Mouse (Mus musculus): Measurements from ENCODE around the gene Ttc25.

Ttc25 gene

DNA sequence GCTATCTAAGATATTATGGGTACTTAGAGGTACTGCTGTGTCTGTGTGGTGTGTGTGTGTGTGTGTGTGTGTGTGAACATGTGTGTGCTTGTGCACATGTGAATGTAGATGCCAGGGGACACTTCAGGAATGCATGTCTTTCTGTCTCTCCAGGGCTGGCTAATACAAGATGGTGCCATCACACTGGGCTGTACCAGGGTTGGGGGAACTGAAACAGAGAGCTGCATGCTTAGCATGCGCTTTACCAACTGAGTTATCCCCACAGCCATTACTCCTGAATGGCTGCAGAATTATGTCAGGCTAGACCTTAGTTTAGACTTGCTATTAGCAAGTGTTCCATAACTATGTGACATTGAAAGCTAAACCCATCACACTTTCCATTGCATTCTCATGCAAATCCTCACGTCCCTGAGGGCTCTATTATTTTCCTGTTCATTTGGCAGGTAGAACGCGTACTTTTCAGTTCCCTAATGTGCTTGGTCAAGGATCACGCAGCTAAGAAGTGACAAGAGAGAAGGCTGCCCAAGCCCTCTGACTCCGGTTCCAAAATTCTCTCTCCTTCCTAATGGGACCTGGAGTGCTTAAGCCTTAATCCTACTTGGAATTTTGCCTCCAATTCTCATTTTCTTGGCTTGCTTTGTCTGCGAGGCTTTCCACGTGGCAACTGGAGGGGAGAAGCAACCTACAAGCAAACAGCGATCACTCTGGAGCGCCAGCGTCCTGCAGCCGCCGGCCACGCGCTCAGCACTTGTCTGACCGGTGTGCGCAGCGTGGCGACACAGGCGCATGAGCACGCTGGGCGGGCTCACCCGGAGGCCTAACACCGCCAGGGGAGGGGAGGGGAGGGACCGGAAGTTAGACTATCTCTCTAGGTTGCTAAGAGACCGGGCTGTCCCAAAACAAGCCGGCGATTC, at the start of gene Ttc25:
TSS of gene Ttc25 (plus strand) at position 776 of the 914 bp plus-strand sequence.
- DNase-seq = peak; percentile 89

DNA sequence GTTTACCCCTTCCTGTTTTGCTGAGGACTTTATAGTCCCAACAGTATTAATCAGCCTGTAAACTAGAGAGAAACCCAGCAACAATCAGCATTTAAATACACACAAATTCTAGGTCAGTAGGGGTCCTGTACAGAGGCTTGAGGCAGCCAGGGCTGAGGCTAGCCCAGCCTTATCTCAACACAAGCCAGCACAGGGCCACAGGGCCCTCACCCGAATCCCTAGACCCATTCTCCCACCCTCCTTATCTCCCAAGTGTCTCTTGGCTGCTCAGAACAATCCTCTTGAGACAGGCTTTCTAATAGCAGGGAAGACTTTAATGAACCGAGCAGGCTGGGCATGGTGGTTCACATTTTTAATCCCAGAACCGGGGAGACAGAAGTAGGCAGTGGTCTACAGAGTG, 45.2 kb upstream of the Ttc25 start:
- DNase-seq = no peak

DNA sequence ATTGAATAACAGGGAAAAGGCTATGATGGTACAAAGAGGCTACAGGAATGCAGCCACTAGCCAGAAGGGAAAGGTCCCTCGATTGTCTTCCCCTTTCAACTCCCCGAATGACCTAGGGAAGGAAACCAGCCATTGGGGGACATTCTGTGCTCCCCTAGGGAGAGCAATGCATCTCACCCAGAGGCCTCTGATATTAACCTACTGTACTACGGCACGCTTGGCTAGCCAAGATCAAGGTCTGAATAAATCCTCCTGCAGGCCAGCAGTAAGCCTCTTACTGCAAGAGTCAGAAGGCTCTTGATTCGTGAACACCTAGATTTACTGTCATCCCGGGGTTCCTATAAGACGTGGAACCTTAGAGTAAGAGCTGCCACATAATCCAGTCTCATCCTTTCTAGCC, 44.8 kb upstream of the Ttc25 start:
- peak; percentile 14 for DNase-seq

DNA sequence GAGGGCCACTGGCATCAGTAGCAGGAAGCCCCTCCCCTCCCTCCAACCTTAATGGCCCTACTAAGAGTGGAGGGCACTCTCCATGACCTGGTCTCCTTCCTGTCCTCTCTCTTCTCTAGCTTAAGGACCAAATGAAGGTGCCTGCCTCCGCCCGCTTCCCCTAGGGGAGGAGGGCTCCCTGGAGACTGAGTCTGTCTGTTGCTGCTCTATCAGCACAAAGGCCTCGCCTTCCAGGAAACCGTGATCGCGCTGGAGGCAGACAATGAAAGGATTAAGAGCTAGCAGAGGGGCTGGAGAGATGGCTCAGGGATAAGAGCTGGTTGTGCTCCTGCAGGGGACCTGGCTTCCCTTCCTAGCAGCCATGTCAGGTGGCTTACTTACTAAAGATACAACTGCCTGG, 44.1 kb upstream of the Ttc25 start:
- DNase-seq = no peak

DNA sequence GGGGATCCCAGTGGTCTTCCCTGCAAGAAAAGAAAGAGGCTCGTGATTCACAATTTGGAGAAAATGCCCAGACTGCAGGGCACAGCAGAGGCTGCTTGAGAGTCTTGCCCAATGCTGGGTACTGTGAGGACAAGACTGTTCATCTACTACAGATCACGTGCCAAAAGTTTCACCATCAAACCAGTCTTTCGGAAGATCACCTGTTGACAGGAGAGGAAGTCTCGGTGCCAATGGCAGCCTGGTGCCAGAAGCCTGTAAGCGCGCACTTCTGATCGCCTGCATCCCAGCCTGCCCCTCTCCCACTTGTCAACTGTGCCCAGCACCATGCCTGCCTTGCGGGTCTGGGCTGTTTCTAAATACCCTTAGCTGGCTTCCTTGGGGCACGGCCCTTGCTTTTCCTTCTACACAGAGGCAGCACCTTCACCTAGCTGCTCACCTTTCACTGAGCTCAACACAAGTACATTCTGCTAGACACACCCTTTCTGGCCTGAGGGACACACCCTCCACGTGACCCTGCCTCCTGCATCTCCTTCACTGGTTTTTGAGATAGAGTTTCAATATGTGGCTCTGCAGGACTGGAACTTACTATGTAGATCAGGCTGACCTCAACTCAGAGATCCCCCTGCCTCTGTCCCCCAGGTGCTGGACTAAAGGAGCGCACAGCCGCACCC, 40.3 kb upstream of the Ttc25 start:
- no peak for DNase-seq

DNA sequence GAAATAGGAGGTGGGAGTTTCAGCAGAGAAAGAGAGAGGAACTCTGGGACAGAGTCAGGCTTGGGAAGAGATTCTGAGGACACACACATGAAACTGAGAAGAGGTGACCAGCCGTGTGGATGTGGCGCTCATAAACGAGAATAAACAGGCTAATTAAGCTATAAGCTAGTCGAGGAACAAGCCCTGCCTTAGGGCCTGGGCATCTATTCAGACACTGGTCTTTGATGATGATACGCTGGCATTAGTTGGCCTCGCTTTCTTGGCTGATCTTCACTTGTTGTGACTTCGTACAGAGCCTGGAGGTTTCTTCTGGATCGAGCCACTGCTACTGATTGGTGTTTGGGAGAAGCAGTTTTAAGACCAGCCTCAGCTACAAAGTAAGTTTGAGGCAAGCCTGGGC, 39.4 kb upstream of the Ttc25 start:
- DNase-seq = no peak

DNA sequence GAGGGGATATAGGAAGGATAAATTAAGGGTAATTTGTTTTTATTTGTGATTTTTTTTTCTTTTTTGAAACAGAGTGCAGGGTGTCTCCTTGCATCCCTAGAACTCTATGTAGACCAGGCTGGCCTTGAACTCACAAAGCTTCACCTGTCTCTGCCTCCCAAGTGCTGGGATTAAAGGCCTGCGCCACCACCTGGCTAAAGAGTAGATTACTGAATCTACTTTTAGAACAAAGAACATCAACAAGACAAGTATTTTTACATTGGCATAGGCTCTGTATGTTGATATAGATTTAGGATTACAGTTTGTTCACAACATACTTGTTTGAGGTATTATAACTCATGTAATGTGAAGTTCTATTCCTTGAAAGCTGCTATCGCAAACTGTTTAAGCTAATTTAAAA, 34.9 kb upstream of the Ttc25 start:
- no peak for DNase-seq

DNA sequence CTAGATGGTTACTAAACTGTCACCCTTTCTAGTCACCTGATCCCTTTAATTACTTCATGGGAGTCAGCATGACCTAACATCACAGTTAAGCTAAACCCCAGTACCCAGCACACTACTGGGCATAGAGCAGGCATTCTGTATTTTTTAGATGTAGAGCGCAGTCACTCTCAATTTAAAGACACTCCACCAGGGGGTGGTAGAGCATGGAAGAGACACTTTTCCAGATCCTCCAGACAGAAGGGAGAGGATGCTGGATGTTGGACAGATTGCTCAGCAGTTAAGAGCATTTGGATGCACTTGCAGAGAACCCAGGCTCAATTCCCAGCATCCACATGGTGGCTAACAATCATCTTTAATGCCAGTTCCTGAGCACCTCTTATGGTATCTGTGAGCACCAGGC, 33.0 kb upstream of the Ttc25 start:
- DNase-seq = peak; percentile 41

DNA sequence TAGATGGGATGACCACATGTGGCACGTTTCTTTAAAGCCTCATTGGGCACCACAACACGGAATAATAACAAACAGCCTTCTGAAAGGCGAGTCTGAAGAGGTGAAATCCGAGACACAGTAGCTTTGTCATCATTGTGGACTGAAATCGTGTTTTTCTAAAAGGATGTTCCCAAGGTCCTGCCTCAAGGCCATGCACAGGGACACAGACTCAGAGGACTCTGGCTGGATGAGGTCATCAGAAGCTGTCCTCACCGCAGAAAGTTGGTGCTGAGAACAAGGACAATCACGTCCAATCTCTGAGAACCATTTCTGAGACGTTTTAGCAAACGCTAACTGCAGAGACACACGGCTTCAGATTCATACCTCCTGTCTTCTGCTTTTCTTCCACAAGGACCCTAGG, 31.7 kb upstream of the Ttc25 start:
- DNase-seq = no peak

DNA sequence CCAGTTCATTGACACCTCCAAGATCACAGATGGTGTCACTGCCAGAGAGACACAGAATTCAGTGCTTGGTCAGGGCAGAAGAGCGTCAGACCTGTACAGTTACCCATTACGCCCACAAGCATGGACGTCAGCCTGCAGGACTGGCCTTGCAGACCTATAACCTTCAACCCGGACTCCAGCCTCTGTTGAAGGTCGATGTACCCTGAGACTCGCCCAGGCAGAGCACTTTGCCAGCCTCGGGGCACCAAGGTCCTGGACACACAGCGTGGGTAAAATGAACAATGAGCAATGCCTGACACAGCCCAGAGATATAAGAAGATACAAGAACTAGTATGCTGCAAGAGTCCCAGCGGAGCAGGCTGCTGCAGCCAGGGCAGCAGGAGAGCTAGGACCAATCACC, 30.3 kb upstream of the Ttc25 start:
- peak; percentile 43 for DNase-seq

DNA sequence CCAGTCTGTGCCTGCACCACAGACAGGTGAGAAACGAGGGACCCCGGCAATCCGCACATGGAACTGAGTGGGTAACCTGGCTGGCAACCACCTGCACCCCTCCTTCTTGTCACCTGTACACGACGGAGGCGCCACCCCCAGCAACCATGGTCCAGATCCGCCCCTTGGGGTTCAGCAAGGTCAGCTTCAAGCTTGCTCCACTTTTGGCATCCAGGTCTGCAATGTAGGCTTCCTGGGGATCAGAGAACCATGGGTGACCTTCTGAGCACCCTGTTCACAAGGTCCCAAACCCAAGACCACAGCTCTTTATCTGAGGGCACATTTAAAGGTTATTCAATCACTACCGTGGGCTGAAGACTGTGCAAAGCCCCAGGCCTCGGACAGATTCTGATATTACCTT, 29.6 kb upstream of the Ttc25 start:
- no peak for DNase-seq

DNA sequence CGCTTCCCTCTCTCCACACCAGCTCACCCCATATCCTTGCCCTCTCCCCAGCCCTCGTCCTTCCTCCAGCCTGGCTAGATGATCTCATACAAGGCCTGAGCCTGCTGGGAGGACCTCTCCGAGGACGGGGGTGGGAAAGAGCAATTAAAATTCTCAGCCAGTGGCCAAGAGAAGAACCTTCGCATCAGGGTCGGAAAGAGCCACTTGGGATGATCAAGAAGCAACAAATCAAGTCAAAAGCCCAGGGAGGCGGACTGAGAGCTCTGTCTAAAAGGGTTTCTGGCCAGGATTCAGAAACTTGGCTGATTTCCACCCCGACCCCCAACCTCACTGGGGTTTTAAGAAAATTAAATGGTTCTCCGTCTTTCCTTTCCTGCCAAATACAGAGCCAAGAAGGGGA, 29.1 kb upstream of the Ttc25 start:
- no peak for DNase-seq

DNA sequence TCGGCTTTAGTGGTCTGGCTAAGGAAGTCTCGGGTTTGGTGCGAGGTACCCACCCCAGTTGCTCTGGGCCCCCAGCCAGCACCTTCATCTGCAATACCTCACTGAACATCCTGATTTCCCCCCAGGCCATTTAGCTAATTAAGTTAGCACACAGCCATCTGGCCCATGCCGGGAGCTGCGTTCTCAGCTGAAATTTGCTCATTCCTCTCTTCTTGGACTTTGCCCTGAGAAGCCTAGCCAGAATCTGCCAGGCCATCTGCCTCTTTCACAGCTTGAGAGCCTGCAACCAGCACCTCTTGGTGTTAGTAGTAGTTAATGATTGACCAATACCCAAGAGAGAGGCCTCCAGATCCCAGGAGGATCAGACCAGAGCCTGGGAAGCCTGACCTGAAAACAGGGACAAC, 27.2 kb upstream of the Ttc25 start:
- DNase-seq = peak; percentile 76

DNA sequence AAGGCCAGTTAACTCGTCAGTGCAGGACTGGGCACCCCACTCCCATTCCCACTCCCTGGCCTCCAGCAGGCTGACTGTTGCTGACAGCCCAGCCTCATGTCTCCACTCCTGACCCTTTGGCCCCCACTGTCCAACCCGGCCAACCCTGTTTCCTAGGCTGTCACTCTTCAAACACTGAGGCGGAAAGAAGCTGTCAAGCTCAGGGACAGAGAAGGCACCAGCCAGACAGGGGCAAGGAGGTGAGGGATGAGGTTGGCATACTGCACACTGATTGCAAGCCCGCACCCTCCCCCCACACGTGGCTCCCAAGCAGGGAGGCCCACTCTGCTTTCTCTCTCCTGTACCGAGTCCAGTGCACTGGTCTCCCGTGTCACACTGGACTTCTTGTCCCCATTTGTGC, 26.2 kb upstream of the Ttc25 start:
- no peak for DNase-seq

DNA sequence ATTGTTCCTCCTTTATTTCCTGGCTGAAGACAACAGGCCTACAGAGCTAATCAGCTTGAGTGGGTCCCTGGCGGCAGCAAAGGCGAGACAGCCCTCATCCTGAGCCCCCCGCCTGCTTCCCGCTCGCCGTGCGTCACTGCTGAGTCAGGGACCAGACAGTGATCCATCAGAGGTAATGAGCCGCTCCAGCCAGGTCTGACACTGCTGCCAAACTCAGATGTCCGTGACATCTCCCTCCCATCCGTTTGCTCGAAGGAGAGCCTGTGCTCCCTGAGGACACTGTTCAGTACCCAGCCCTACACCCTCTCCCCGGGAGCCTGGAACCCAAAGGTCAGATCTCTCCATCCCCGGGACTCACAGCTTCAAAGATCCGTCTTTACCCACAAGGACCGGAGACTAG, 24.6 kb upstream of the Ttc25 start:
- DNase-seq = peak; percentile 65

DNA sequence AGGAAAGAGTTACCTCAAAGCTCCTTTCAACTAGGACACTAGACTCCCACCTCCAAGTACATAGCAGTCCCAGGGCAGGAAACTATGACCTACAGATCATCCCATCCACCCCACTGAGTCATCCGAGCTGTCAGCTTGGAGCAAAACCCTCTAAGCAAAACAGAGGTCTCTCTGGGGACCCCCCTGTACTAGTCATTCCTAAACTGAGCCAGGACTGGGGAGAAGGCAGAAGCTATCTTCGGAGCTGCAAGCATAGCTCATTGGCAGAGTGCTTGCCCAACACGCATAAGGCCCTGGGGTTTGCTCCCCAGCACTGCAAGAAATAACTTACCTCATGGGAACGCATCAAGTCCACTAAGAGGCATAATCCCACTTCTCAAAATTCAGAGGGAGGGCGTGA, 21.0 kb upstream of the Ttc25 start:
- DNase-seq = no peak

DNA sequence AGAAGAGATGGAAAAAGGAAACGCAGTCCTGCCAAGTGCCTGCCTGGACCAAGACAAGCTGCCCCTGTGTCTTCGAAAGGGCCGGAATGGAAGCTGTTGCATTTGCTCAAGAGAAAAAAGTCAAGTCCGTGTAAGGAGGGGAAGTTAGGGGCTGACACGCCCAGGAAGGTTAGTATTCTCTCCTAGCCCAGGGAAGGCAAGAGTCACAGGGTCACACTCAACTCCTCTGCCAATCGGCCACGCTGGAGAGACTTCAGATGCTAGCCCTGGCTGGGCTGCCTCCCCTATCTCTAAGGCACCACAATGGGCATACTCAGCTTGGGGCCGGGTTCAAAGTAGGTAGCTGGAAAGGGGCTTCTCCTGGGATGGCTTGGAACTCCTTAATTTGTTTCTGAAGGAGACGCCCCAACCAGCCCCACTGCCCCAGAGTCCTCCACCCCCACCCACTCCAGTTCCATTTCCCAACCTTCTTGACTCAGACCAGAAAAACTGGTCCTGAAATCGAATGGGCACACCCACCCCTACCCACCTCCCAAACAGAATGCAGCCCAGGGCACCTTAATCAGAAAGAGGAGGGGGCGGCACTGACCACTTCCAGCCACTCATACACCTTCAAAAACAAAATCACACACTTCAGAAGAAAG, 20.3 kb upstream of the Ttc25 start:
- DNase-seq = no peak

DNA sequence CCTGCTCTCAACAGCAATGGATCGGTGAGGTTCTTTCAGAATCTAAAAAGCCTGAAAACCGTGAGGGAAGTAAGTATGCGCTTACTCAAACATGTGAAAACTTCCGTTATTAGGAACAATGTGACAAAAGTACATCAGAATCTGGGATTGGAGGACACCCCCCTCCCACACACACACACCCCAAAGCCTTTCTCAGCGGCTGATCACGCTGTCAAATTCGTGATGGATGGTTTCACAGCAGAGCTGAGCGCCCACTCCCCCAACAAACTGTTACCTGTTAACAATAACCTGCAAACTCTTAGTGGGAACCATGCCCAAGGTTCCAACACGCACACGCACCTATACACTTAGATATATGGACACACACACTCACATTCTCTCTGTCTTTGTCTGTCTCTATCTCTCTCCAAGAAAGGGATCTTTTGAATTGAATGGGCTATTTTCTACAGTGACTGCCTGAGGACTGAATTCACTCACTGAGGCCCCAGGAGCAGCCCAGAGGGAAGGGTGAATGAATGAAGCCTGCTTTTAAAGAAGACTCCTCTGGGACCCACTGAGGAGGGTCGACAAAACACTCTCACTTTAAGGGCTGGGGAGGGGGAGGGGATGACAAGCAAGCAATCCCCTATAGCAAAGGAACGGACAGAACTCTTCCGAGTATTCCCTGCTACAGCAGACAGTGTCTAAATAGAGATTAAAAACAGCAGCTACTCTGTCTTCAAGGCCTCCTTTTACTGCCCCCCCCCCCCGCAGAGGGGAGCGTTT, 19.2 kb upstream of the Ttc25 start:
- DNase-seq = no peak

DNA sequence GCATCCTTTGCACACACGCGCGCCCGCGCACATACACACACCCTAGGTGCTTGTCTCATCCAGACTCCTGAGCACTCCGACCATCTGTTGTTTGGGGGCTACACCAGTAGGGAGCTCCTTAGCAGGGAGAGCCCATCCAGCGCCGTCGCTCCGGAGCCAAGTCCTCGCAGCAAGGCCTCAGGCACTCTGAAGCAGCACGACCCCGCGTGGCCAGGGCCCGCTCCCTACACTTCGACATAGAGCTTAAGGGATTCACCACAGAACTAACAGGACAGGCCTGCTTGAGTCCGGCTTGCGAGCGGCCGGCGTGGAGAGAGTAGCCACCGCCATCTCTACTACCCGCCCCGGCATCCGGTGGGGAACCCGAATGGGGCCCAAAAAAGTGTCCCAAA, 18.3 kb upstream of the Ttc25 start:
- DNase-seq = peak; percentile 74

DNA sequence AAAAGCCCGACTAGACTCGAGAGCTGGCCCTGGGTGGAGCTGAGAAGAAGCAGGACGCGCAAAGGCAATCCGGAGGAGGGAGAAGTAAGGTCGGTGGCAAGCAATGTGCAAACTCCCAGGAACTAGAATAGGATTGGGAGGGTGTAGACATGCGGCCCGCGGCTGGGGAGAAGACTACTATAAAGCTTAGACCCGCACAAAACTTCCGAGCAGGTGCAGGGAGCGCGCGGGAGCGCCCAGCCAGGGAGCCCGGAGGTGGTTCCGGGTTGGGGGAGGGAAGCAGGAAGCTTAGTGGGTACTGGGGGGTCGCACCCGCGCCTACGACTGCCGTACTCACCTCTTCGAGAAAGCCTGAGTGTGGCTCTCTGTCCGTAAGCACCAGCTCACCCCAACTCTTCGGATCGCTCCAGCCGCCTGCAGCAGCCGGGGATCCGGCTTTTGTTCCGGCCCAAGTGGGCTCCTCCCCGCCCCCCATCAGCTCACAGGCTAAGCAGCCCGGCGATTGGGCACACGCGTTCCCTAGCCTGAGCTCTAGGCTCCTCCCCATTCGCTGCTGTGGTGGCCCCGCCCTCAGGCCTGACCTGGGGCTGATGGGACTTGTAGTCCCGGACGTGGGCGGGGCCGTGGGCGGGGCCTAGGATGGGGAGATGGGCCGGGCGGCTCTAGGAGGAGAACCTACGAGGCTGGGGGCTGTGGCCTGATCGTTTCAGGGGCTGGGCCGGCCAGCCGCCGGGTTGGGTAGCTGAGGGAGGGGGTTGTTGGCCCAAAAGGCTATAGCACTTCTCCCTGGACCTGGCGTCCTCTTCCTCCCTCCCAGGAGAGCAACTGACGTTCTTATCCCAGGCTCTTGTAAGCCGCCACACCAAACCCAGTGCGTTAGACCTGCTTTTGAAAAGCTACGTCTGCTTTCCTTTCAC, 17.7 kb upstream of the Ttc25 start, which contains the start of gene Acly:
TSS of gene Acly (minus strand) at position 543 of the 917 bp plus-strand sequence.
- peak; percentile 98 for DNase-seq

DNA sequence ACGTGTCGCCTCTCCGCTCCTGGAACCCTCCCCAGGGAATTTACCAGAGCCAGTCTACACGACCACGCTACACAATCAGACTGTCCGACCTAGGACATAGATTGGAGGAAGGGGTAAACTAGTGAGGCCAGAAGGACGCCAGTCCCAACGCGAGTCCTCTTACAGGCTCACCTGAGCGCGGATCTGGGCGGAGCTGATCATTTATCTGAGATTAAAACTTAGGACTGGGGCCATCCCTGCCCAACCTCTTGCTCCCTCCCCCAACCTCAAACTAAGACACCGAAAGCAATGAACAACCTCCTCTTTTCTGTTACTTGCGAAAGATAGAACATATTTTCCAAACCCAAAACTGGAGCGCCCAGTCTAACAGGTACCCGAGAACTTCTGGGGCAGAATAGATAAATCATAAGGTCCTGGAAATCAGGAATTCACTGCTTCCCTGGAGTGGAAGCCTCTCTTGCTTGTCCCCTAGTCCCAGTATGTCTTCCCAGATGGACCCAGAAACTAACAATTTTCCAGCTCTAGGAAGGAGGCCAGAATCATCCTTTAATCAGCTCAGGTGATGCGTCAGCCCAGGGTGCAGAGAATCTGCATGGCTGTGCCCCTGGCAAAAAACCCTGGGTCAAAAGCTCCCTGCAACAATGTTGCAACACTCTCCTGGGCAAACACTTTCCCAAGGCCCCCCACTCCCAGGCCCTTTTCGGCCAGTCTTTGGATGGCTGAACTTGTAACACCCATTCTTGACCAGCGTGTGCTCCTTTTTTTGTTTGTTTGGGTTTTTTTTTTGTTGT, 16.8 kb upstream of the Ttc25 start:
- no peak for DNase-seq

Data from kidney, adult 18-20 months (tissue).